Mouse (Mus musculus): ENCODE measurements around the gene Antxr2. TPM values are rescaled to one million over a fixed set of nuclear protein-coding genes. Genes with fewer than 3 reads are reported as not detected.

Antxr2 gene
- total RNA-seq, 2 experiments from 2014 or later = 69.3 to 73.9 TPM

- DNase-seq = peak; percentile 8 to 19
- intact Hi-C loops (cut with DNase I) = no loop called here
Measured at GRCm38 (mm10) chr5:97935140-97936129, 95.4 kb downstream of the Antxr2 start.

GRCm38 (mm10) chr5:97917654-97918053 lies 113.2 kb downstream of the Antxr2 start:
- DNase-seq = no peak
- intact Hi-C loops (cut with DNase I) = no loop called here

DNA sequence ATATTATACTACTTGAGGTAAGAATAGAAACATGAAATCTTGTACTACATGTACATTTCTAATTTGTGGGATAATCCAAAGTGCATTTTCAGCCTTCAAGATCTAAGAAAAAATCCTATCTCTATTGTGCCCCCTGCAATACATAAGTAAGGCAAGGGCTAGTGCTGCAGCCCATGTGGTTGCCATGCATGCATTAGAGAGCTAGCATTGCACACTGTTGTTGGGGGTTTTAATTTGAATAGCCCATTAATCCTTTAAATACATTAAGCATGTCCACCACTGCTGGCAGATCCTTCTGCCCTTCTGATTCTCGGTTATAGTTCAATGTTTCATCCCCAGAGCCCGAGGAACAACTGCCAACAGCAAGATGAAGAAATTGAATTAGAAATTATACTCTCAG lies 116.0 kb downstream of the Antxr2 start:
- intact Hi-C loops (cut with DNase I) = no loop called here
- no peak for DNase-seq

GRCm38 (mm10) chr5:97913901-97914300 lies 116.9 kb downstream of the Antxr2 start:
- intact Hi-C loops (cut with DNase I) = no loop called here
- DNase-seq = no peak

GRCm38 (mm10) chr5:97907482-97907881 lies 123.4 kb downstream of the Antxr2 start:
- no peak for DNase-seq
- intact Hi-C loops (cut with DNase I) = no loop called here

GRCm38 (mm10) chr5:97906537-97907266 lies 124.1 kb downstream of the Antxr2 start:
- no peak for DNase-seq
- intact Hi-C loops (cut with DNase I) = no loop called here

DNA sequence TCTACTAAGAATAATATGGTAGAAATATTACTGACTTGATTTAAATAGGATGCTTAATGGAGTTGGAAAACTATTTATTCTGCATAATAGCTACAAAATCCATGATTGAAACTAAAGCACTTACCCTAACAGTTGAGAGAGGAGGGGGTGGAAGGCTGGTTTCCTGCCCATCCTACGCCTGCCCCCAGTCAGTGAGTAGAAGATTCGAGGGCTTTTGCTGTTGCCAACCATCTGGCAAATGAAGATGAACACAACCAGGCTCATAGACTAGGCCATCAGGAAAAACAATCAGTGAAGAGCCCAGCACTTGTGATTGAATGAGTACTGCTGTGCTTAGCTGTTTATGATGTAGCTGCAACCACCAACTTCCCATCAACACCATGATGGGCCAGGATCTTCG lies 125.0 kb downstream of the Antxr2 start:
- intact Hi-C loops (cut with DNase I) = no loop called here
- DNase-seq = no peak

GRCm38 (mm10) chr5:97901096-97901495 lies 129.7 kb downstream of the Antxr2 start:
- no peak for DNase-seq
- intact Hi-C loops (cut with DNase I) = no loop called here

DNA sequence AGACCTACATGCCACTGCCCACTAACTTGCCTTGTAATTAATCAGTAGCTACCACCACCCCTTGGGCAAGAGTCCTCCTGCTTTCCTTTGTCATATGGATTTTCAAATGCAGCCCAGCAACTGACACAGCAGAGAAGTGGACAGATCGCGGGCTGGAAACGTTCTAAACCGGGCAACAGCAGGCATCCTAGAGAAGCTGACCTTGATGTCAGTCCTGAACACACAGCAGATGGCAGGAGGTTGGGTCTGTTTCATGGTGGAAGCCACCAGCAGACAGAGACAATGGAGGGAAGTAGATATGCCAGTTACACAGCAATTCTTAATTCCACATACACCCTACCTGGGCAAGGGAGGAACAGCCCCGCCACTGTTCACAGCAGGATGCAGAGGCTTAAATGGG lies 131.5 kb downstream of the Antxr2 start:
- DNase-seq = no peak
- intact Hi-C loops (cut with DNase I) = no loop called here

GRCm38 (mm10) chr5:97885427-97885826 lies 145.4 kb downstream of the Antxr2 start:
- no peak for DNase-seq
- intact Hi-C loops (cut with DNase I) = no loop called here

DNA sequence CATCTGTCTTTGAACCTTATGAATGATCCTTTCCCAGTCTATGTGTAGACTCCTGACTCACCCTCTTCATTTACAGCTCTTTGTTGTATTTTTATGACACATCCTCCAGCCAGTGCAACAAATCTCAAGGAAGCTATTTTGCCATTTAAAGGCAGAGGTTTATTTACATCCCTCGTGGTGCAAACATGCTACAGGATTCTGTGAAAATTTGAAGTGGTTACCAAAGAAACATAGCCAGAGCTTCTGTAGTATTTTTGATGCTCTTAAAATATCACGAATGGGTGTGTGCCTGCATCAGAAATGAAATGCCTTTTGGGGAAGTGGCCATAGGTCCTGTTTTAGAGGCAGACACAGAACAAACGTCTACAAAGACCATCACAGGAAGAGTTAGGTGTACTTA lies 146.7 kb downstream of the Antxr2 start:
- intact Hi-C loops (cut with DNase I) = no loop called here
- no peak for DNase-seq

DNA sequence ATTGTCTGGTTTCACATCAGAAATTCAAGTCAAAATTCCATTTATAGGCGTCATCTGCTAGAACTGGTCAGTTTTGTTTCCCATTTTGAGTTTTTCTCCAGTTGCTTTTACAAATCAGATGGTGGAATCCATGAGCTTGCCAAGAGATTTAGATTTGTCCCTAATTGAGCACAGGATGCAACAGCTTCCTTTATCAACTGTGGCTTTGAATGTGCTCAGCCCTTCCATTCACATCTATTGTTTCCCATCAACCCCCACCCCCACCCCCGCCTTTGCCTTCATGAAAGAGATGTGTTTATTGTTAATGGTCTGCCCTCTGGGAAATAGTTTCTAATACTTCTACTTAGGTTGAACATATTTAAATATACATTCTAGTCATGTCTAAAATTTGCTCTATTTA lies 149.4 kb downstream of the Antxr2 start:
- intact Hi-C loops (cut with DNase I) = no loop called here
- DNase-seq = no peak

DNA sequence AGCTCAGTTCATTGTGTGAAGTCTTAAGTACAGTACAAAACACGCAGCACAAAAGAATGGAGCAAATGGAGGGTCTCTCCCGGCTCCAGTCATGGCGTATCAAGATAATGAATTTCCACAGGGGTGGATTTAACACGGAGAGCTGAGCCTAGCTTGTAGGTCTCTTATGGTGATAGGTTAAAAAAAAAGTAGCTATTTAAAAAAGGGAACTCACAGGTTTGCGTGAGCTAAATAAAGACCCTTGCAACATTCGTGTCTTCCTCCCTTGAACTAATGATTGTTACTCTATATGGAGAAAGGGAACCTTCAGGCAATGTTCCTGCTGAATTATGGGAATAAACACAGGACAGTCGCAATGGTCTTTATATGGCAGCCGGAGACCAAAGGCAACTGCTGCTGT lies 150.7 kb downstream of the Antxr2 start:
- intact Hi-C loops (cut with DNase I) = no loop called here

GRCm38 (mm10) chr5:97878871-97879270 lies 152.0 kb downstream of the Antxr2 start:
- intact Hi-C loops (cut with DNase I) = no loop called here
- no peak for DNase-seq

More for the DNA sequence above, 150.7 kb downstream of the Antxr2 start:
- no peak for DNase-seq

- no peak for DNase-seq
- intact Hi-C loops (cut with DNase I) = no loop called here
Measured at GRCm38 (mm10) chr5:97878215-97878794, 152.5 kb downstream of the Antxr2 start.

DNA sequence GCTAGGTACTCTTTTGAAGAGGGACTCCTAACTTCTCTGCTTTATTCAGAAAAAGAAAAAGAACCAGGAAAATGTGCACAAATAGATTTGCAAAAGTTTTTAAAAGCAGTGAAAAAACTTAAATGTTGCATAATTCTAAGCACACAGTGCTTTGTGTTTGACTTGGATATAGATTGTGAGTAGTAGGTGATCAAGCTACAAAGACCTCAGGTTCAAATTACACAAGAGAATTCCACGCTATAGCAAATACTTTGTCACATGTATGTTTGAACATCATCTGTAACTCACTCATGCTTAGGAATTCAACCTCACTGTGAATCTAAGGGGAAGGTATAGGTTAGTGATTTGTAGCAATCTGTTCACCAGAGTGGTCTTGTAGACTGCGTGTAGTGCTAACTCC lies 153.9 kb downstream of the Antxr2 start:
- intact Hi-C loops (cut with DNase I) = no loop called here
- no peak for DNase-seq

DNA sequence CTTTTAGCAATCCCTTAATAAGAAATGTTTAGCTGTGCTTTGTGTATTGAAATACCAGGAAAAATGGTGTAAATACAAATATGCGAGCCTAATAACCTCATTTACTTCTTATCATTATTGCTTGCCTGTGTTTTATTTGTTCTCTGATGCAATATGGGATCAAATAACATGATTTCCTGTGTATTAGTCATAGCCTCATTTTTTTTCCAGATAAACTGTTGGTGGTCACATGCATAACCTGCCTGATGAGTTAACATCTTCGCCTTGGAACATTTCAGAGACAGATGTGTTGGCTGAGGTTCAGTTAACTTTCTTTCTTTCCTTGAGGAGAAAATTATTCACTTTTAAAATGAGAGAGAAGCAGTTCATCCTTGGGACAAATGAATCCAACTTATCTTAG lies 162.9 kb downstream of the Antxr2 start:
- intact Hi-C loops (cut with DNase I) = no loop called here
- DNase-seq = no peak

DNA sequence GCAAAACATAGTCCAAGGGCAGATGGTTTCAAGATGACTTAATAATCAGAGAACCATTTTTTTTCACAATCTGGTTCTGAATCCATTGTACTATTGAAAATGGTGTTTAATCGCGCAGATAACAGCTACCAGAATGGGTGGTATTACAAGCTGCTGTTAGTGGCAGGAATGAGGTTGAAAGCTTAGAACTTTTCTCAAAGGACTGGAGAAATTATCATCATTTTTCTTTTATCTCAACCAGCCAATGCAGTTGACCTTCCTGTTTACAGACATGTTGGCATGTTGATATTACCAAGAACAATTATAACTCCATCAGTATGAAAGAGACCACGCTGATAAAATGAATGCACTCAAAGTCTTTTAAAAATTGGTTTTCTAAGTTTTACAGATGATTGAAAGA lies 163.9 kb downstream of the Antxr2 start:
- intact Hi-C loops (cut with DNase I) = no loop called here
- no peak for DNase-seq

- DNase-seq = no peak
- intact Hi-C loops (cut with DNase I) = no loop called here
Measured at GRCm38 (mm10) chr5:97857101-97857500, 173.7 kb downstream of the Antxr2 start.

GRCm38 (mm10) chr5:97851981-97852748 lies 178.7 kb downstream of the Antxr2 start:
- intact Hi-C loops (cut with DNase I) = no loop called here
- no peak for DNase-seq

Data from heart, postnatal 14 days (tissue).